Mouse (Mus musculus): ENCODE results near the gene Syde1. TPM values are rescaled to one million over a fixed set of nuclear protein-coding genes. Genes with fewer than 3 reads are reported as not detected.

The Syde1 gene
- total RNA-seq, 2 experiments from 2014 or later = 10.3 to 12.8 TPM

DNA sequence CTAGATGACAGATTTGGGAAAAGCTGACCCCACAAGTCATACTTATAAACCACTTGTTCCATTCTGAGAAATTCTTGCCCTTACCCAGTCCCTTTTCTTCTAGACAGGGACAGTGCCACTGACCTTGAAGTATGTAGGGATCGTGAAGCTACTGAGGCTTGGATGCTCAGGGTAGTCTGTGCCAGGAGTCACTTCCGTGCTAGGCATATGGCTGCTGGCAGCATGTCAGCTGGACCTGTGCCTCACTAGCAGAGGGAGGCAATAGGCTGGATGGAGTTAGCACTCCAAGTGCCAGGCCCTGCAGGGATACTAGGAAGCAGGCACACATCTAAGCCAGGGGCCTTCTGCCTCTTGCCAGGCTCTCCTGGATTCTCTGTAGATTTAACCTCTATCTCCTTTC lies 16.1 kb downstream of the Syde1 start:
- DNase-seq = peak; percentile 31

DNA sequence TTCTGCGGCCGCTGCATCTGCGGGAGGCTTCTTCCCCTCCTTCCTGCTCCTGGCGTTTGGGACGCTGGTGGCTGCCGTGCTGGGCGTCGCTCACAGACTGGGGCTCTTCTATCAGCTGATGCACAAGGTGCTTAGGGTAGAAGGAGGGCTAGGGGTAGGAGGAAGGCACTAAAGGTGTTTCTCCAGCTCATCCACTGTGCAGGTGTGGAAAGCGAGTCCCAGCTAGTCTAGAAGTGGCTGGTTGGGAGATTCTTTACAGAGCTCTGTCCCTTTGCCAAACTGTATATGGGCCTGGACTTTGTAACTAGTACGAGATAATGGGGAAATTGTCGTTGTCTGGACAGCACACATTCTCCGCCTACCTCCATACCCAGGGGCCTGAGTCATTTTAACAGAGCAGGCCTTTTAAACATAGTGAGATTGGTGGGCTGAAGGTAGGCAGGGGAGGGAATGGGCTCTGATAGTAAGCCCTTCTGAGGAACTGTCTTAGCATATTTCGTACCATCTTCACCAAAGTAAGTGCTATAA lies 16.6 kb downstream of the Syde1 start:
- no peak for DNase-seq

GRCm38 (mm10) chr10:78574250-78575104 lies 17.3 kb downstream of the Syde1 start, which contains the start of gene Ilvbl:
TSS of gene Ilvbl (plus strand) at chr10:78574346.
- peak; percentile 91 for DNase-seq

DNA sequence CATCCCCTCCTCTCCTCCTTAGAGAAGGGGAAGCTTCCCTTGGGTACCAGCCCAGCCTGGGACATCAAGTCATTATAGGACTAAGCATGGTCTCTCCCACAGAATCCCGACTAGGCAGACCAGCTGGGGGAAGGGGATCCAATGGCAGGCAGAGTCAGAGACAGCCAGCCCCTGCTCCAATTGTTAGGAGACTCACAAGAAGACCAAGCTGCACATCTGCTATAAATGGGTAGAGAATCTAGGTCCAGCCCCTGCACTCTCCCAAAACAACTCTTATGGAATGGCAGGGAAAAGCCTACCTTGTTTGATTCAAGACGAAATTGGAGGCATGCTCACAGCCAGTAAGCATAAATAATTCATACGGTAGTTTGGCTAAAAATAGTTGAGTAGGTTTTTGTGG lies 18.5 kb downstream of the Syde1 start:
- no peak for DNase-seq

DNA sequence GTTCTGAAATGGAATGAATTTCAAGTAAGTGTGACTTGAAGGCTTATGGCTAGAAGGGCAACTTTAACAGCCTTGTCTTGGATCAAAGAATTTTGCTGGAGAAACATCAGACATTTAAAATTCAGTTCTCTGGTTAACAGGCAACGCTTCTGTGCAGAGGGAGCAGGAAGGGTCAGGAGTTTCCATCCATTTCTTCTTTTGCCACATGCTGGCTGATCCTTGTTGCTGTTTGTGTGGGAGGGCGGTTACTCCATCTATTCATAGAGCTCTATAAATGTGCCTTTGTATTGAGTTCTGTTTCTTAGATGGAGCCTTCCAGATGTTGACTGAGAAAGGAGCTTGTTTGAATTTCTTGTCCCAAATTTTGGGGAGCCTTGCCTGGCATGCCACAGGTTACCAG lies 20.9 kb downstream of the Syde1 start:
- no peak for DNase-seq

GRCm38 (mm10) chr10:78570416-78570815 lies 21.3 kb downstream of the Syde1 start:
- peak; percentile 26 for DNase-seq

DNA sequence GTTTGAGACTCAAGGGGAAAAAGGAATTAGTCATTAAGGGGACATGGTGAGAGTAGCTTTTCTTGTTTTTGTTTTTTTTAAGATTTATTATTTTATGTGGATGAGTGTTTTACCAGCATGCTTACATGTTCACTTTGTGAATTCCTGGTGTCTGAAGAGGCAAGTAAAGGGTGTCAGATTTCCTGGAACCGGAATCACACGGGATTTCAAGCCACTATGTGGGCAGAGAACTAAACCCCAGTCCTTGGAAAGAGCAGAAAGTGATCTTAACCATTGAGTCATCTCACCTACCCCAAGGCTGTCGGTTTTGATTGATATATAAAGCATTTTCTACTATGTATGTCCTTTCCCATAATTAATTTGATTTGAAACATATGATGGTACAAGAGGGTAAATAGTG lies 22.1 kb downstream of the Syde1 start:
- no peak for DNase-seq

- DNase-seq = no peak
Observed at GRCm38 (mm10) chr10:78569191-78569590, 22.6 kb downstream of the Syde1 start.

GRCm38 (mm10) chr10:78565070-78565469 lies 26.7 kb downstream of the Syde1 start:
- DNase-seq = no peak

- no peak for DNase-seq
Observed at GRCm38 (mm10) chr10:78540943-78541342, 50.8 kb downstream of the Syde1 start.

Other genes with a start within 250 kb of the Syde1 start
- 100 to 1,000 TPM; 182 to 191 TPM for gene Agpat3, start 239.5 kb downstream of the Syde1 start, total RNA-seq (2021)
- 10 to 100 TPM; 82.0 to 91.3 TPM for gene Rrp1, start 178.9 kb downstream of the Syde1 start, total RNA-seq (2021)
- gene Cstb, start 166.3 kb downstream of the Syde1 start, total RNA-seq (2021) = 10 to 100 TPM; 28.5 to 40.5 TPM
- gene Pdxk, start 127.0 kb downstream of the Syde1 start, total RNA-seq (2021) = 1 to 10 TPM; 7.1 to 8.6 TPM
- gene Olfr1358, start 74.5 kb downstream of the Syde1 start, total RNA-seq (2021) = not detected
- 10 to 100 TPM; 18.0 to 19.2 TPM for gene Ilvbl, start 17.6 kb downstream of the Syde1 start, total RNA-seq (2021)
- not detected for gene Olfr1357, start 26.1 kb upstream of the Syde1 start, total RNA-seq (2021)
- not detected for gene Casp14, start 126.3 kb upstream of the Syde1 start, total RNA-seq (2021)
- not detected for gene Ccdc105, start 161.1 kb upstream of the Syde1 start, total RNA-seq (2021)
- under 1 TPM in 1 of 2 experiments, not detected in 1; 0.14 TPM for gene Slc1a6, start 188.5 kb upstream of the Syde1 start, total RNA-seq (2021)

Data from gastrocnemius, postnatal 10 days (tissue).